Mouse (Mus musculus): ENCODE measurements at regions not wholly inside any gene's neighbourhood (a gene's known extent, or its start where the extent isn't known, plus 50 kb on each side); places are given as distances from the start of the nearest gene placed in this dataset.

DNA sequence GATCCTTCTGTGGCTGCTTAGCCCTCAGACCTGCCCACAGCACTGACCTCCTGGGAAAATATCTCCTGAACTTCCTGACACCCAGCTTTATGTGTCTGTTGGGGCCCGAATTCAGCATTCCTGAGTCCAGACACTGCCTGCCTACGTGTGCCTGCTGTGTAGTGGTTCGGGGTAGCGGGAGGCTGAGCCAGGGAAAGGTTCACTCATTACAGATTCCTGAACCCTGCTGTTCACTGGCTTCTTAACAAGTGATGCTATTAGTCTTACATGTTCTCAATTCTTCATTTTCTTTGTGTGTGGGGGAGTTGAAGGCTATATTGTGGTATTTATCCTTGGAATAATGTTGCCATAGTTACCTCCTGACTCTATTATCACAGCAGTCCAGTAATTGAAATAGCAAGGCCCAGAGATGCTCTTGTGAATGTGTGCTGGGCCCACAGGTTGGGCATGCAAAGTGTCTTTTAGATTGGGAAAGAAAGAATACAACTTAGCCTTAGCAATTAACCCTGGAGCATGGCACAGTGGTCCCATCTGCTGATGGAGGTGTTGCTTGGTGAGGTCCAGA is 216.7 kb upstream of the Rbfox1 start:
- no peak for TF ChIP-seq CTCF (IDR thresholded peaks at IDR 0.05; ENCODE audit: low read depth)
- no peak for TF ChIP-seq EP300 (optimal IDR thresholded peaks at IDR 0.05)

All from stomach, postnatal 0 days (tissue).